Mouse (Mus musculus): ENCODE measurements at regions not wholly inside any gene's neighbourhood (a gene's known extent, or its start where the extent isn't known, plus 50 kb on each side); places are given as distances from the start of the nearest gene placed in this dataset.

GRCm38 (mm10) chr12:109272101-109272500 lies 180.5 kb upstream of the Dlk1 start:
- ATAC-seq (replicated peaks in 1 of 2; ENCODE audit: insufficient read depth in 1 of 2, low FRiP score in 2 of 2, low TSS enrichment in 1 of 2, low read depth in 1 of 2, poor library complexity in 2 of 2, severe bottlenecking in 2 of 2): no peak

- no peak for ATAC-seq (replicated peaks in 1 of 2; ENCODE audit: insufficient read depth in 1 of 2, low FRiP score in 2 of 2, low TSS enrichment in 1 of 2, low read depth in 1 of 2, poor library complexity in 2 of 2, severe bottlenecking in 2 of 2)
These were observed 137.8 kb upstream of the Dlk1 start for GRCm38 (mm10) chr12:109314850-109315249.

- ATAC-seq (replicated peaks in 1 of 2; ENCODE audit: insufficient read depth in 1 of 2, low FRiP score in 2 of 2, low TSS enrichment in 1 of 2, low read depth in 1 of 2, poor library complexity in 2 of 2, severe bottlenecking in 2 of 2): no peak
These were observed 126.6 kb upstream of the Dlk1 start for GRCm38 (mm10) chr12:109325986-109326385.

- no peak for ATAC-seq (replicated peaks in 1 of 2; ENCODE audit: insufficient read depth in 1 of 2, low FRiP score in 2 of 2, low TSS enrichment in 1 of 2, low read depth in 1 of 2, poor library complexity in 2 of 2, severe bottlenecking in 2 of 2)
These were observed 81.3 kb upstream of the Dlk1 start for GRCm38 (mm10) chr12:109371327-109371726.

GRCm38 (mm10) chr12:109385794-109386193 lies 66.8 kb upstream of the Dlk1 start:
- ATAC-seq (replicated peaks in 1 of 2; ENCODE audit: insufficient read depth in 1 of 2, low FRiP score in 2 of 2, low TSS enrichment in 1 of 2, low read depth in 1 of 2, poor library complexity in 2 of 2, severe bottlenecking in 2 of 2): no peak

- ATAC-seq (replicated peaks in 1 of 2; ENCODE audit: insufficient read depth in 1 of 2, low FRiP score in 2 of 2, low TSS enrichment in 1 of 2, low read depth in 1 of 2, poor library complexity in 2 of 2, severe bottlenecking in 2 of 2): no peak
These were observed 63.8 kb upstream of the Dlk1 start for GRCm38 (mm10) chr12:109388791-109389190.

- no peak for ATAC-seq (replicated peaks in 1 of 2; ENCODE audit: insufficient read depth in 1 of 2, low FRiP score in 2 of 2, low TSS enrichment in 1 of 2, low read depth in 1 of 2, poor library complexity in 2 of 2, severe bottlenecking in 2 of 2)
These were observed 62.2 kb upstream of the Dlk1 start for GRCm38 (mm10) chr12:109390388-109390920.

- no peak for ATAC-seq (replicated peaks in 1 of 2; ENCODE audit: insufficient read depth in 1 of 2, low FRiP score in 2 of 2, low TSS enrichment in 1 of 2, low read depth in 1 of 2, poor library complexity in 2 of 2, severe bottlenecking in 2 of 2)
These were observed 61.6 kb upstream of the Dlk1 start for GRCm38 (mm10) chr12:109390978-109391377.

- ATAC-seq (replicated peaks in 1 of 2; ENCODE audit: insufficient read depth in 1 of 2, low FRiP score in 2 of 2, low TSS enrichment in 1 of 2, low read depth in 1 of 2, poor library complexity in 2 of 2, severe bottlenecking in 2 of 2): no peak
These were observed 59.3 kb upstream of the Dlk1 start for GRCm38 (mm10) chr12:109393326-109393725.

GRCm38 (mm10) chr12:109393795-109394194 lies 58.8 kb upstream of the Dlk1 start:
- peak; percentile 84 to 86 for ATAC-seq (replicated peaks in 1 of 2; ENCODE audit: insufficient read depth in 1 of 2, low FRiP score in 2 of 2, low TSS enrichment in 1 of 2, low read depth in 1 of 2, poor library complexity in 2 of 2, severe bottlenecking in 2 of 2)

- ATAC-seq (replicated peaks in 1 of 2; ENCODE audit: insufficient read depth in 1 of 2, low FRiP score in 2 of 2, low TSS enrichment in 1 of 2, low read depth in 1 of 2, poor library complexity in 2 of 2, severe bottlenecking in 2 of 2): no peak
These were observed 58.2 kb upstream of the Dlk1 start for GRCm38 (mm10) chr12:109394396-109394795.

- ATAC-seq (replicated peaks in 1 of 2; ENCODE audit: insufficient read depth in 1 of 2, low FRiP score in 2 of 2, low TSS enrichment in 1 of 2, low read depth in 1 of 2, poor library complexity in 2 of 2, severe bottlenecking in 2 of 2): no peak
These were observed 56.0 kb upstream of the Dlk1 start for GRCm38 (mm10) chr12:109396614-109397013.

- ATAC-seq (replicated peaks in 1 of 2; ENCODE audit: insufficient read depth in 1 of 2, low FRiP score in 2 of 2, low TSS enrichment in 1 of 2, low read depth in 1 of 2, poor library complexity in 2 of 2, severe bottlenecking in 2 of 2): no peak
These were observed 55.2 kb upstream of the Dlk1 start for GRCm38 (mm10) chr12:109397175-109398058.

- ATAC-seq (replicated peaks in 1 of 2; ENCODE audit: insufficient read depth in 1 of 2, low FRiP score in 2 of 2, low TSS enrichment in 1 of 2, low read depth in 1 of 2, poor library complexity in 2 of 2, severe bottlenecking in 2 of 2): no peak
These were observed 54.1 kb upstream of the Dlk1 start for GRCm38 (mm10) chr12:109398473-109398872.

GRCm38 (mm10) chr12:109398951-109399350 lies 53.7 kb upstream of the Dlk1 start:
- ATAC-seq (replicated peaks in 1 of 2; ENCODE audit: insufficient read depth in 1 of 2, low FRiP score in 2 of 2, low TSS enrichment in 1 of 2, low read depth in 1 of 2, poor library complexity in 2 of 2, severe bottlenecking in 2 of 2): no peak

GRCm38 (mm10) chr12:109399591-109399990 lies 53.0 kb upstream of the Dlk1 start:
- ATAC-seq (replicated peaks in 1 of 2; ENCODE audit: insufficient read depth in 1 of 2, low FRiP score in 2 of 2, low TSS enrichment in 1 of 2, low read depth in 1 of 2, poor library complexity in 2 of 2, severe bottlenecking in 2 of 2): peak; percentile 27 to 44; a peak in 1 of 4 replicates

GRCm38 (mm10) chr12:109400041-109400440 lies 52.6 kb upstream of the Dlk1 start:
- ATAC-seq (replicated peaks in 1 of 2; ENCODE audit: insufficient read depth in 1 of 2, low FRiP score in 2 of 2, low TSS enrichment in 1 of 2, low read depth in 1 of 2, poor library complexity in 2 of 2, severe bottlenecking in 2 of 2): no peak

GRCm38 (mm10) chr12:109400936-109401586 lies 51.6 kb upstream of the Dlk1 start:
- ATAC-seq (replicated peaks in 1 of 2; ENCODE audit: insufficient read depth in 1 of 2, low FRiP score in 2 of 2, low TSS enrichment in 1 of 2, low read depth in 1 of 2, poor library complexity in 2 of 2, severe bottlenecking in 2 of 2): peak; percentile 48 to 49; a peak in 2 of 4 replicates
